Mouse (Mus musculus): Measurements from ENCODE around the gene Cog2.

GRCm38 (mm10) chr8:124505626-124506025 is 14.9 kb upstream of the Cog2 start:
- TF ChIP-seq CTCF (IDR thresholded peaks at IDR 0.05; ENCODE audit: low read depth), result no peak
- no peak for TF ChIP-seq EP300 (IDR thresholded peaks at IDR 0.05; ENCODE audit: low read depth)

Measured in liver, postnatal 0 days (tissue).